Mouse (Mus musculus) CH12.LX (cell line): Measurements from ENCODE around the gene Nsun2.

ENCODE experiments used
- CTCF ChIP-seq, 2 experiments: IDR thresholded peaks in 1 of 2; conservative IDR thresholded peaks in 1 of 2; 2 replicates each; pipeline ENCODE4 v1.5.1; 2011 to 2012; ENCODE audit warnings: low read depth in 2 of 2, low read length in 2 of 2, improper control_type of control experiment in 1 of 2, inconsistent platforms in 1 of 2, mild to moderate bottlenecking in 1 of 2, moderate library complexity in 1 of 2
- HCFC1 ChIP-seq: IDR thresholded peaks from 2 replicates; pipeline ENCODE4 v1.6.1; 2012; ENCODE audit warnings: low read depth, mild to moderate bottlenecking, inconsistent platforms, low read length, improper control_type of control experiment
- MAZ ChIP-seq: IDR thresholded peaks from 2 replicates; pipeline ENCODE4 v1.6.1; 2012; ENCODE audit warnings: low read depth, mild to moderate bottlenecking, inconsistent platforms, low read length, improper control_type of control experiment, moderate library complexity
- MXI1 ChIP-seq: IDR thresholded peaks from 2 replicates; pipeline ENCODE4 v1.6.1; 2011; ENCODE audit warnings: mild to moderate bottlenecking, low read depth, low read length, improper control_type of control experiment
- POLR2A ChIP-seq: IDR thresholded peaks from 2 replicates; pipeline ENCODE4 v1.6.1; 2011; ENCODE audit warnings: low read depth, mild to moderate bottlenecking, improper control_type of control experiment, low read length
- SMC3 ChIP-seq: IDR thresholded peaks from 2 replicates; pipeline ENCODE4 v1.6.1; 2011; ENCODE audit warnings: low read depth, low read length, improper control_type of control experiment
- TCF12 ChIP-seq: IDR thresholded peaks from 2 replicates; pipeline ENCODE4 v1.6.1; 2014; ENCODE audit warnings: low read depth, mild to moderate bottlenecking, inconsistent platforms, low read length, improper control_type of control experiment
- USF1 ChIP-seq: IDR thresholded peaks from 2 replicates; pipeline ENCODE4 v1.6.1; 2014; ENCODE audit warnings: low read depth, mild to moderate bottlenecking, inconsistent platforms, low read length, improper control_type of control experiment
- ZNF384 ChIP-seq: IDR thresholded peaks from 2 replicates; pipeline ENCODE4 v1.6.1; 2012; ENCODE audit warnings: low read depth, low read length, improper control_type of control experiment, inconsistent platforms

- TF ChIP-seq CTCF (conservative IDR thresholded peaks at IDR 0.05 in 1 of 2, IDR thresholded peaks at IDR 0.05 in 1 of 2; ENCODE audit: low read depth in 2 of 2, low read length in 2 of 2) (no peak), MXI1 (no peak), HCFC1 (no peak), MAZ (no peak), TCF12 (no peak), SMC3 (no peak), ZNF384 (no peak), USF1 (no peak), POLR2A (no peak)
These were observed 109.2 kb downstream of the Nsun2 start for GRCm38 (mm10) chr13:69642656-69643216.
